7 mouse cellular contexts compared by ENCODE assay signal in genomic region chr17:57275111-57275996, GRCm38 (mm10). TPM values are rescaled to one million over a fixed set of nuclear protein-coding genes. Genes with fewer than 3 reads are reported as not detected.
DNase-seq lines count a peak whose midpoint lies in the region; ATAC-seq lines count a peak whose summit lies in the region.

No protein-coding gene starts in this region.

- WGBS in limb, embryonic 13.5 days: under 1% methylated on average over 53 of the region's 53 CpGs
- 1% methylated on average over 53 of the region's 53 CpGs for WGBS in midbrain, embryonic 14.5 days

- no peak overlapping the region for H3K27ac ChIP-seq in limb, embryonic 13.5 days
- H3K27ac ChIP-seq in midbrain, embryonic 14.5 days (replicated peaks; ENCODE audit: low read depth, low read length): no peak overlapping the region

- peak; percentile 72 for ATAC-seq in limb, embryonic 13.5 days (ENCODE audit: low FRiP score, low read depth)
- ATAC-seq in midbrain, embryonic 14.5 days (ENCODE audit: low FRiP score, low TSS enrichment): peak; percentile 69; the same call in 1 of the 2 replicates

- no peaks in the 10 kb centered on the region for H3K36me3 ChIP-seq in limb, embryonic 13.5 days
- H3K36me3 ChIP-seq in midbrain, embryonic 14.5 days (ENCODE audit: control insufficient read depth, insufficient read depth, low read length): no peaks in the 10 kb centered on the region

- H3K9ac ChIP-seq in limb, embryonic 13.5 days: peak overlapping the region; percentile 62
- peak overlapping the region; percentile 31; the same call in 1 of the 2 replicates for H3K9ac ChIP-seq in midbrain, embryonic 14.5 days (replicated peaks; ENCODE audit: low read length)

- peak; percentile 95 for DNase-seq in adrenal gland, postnatal 14 days
- peak; percentile 77 for DNase-seq in embryo, embryonic 9.5 days (ENCODE audit: extremely low spot score)
- peak; percentile 95 to 96 for DNase-seq in heart, adult 18-20 months
- peak; percentile 94 for DNase-seq in kidney, adult 18-20 months
- peak; percentile 74 for DNase-seq in midbrain, embryonic 14.5 days
- DNase-seq in spleen, adult 18-20 months: peak; percentile 83 to 89

- H3K4me3 ChIP-seq in limb, embryonic 13.5 days: peak overlapping the region; percentile 53
- peak overlapping the region; percentile 40 for H3K4me3 ChIP-seq in midbrain, embryonic 14.5 days (replicated peaks; ENCODE audit: low read depth, low read length)

- H3K27me3 ChIP-seq in limb, embryonic 13.5 days: peaks cover 62% of the 10 kb centered on the region
- H3K27me3 ChIP-seq in midbrain, embryonic 14.5 days (ENCODE audit: control insufficient read depth, insufficient read depth, low read length): peaks cover 24% of the 10 kb centered on the region; the same call in 1 of the 2 replicates

- peaks cover 11% of the 10 kb centered on the region for H3K4me1 ChIP-seq in limb, embryonic 13.5 days
- peaks cover 10% of the 10 kb centered on the region; the same call in 1 of the 2 replicates for H3K4me1 ChIP-seq in midbrain, embryonic 14.5 days (ENCODE audit: control insufficient read depth, insufficient read depth, low read length)

- no peaks in the 10 kb centered on the region for H3K9me3 ChIP-seq in limb, embryonic 13.5 days
- H3K9me3 ChIP-seq in midbrain, embryonic 14.5 days (ENCODE audit: control insufficient read depth, low read length): no peaks in the 10 kb centered on the region

- peak overlapping the region; percentile 74 for H3K4me2 ChIP-seq in limb, embryonic 13.5 days (replicated peaks)
- peak overlapping the region; percentile 67 for H3K4me2 ChIP-seq in midbrain, embryonic 14.5 days (ENCODE audit: low read length)

RNA-seq across cellular contexts. Expression of gene Vav1, which starts 3.5 kb away (rescaled TPM):
- 2.8 and 9.7 TPM in 2 replicates for total RNA-seq in adrenal gland, postnatal 14 days (2021)
- 1 to 10 TPM; 1.6 to 3.3 TPM for total RNA-seq in heart, adult 18-20 months (2021)
- 2.1 and 2.7 TPM in 2 replicates for polyA plus RNA-seq in limb, embryonic 13.5 days (2015; fragmentation: Nextera tagmentation; extraction: Ambion mirVana)
- 0.51 and 1.6 TPM in 2 replicates for polyA plus RNA-seq in midbrain, embryonic 14.5 days (2014; fragmentation: Nextera tagmentation; extraction: Ambion mirVana)

RNA-seq across cellular contexts. Expression of gene Trip10, which starts 26.1 kb away (rescaled TPM):
- total RNA-seq in adrenal gland, postnatal 14 days (2021): 38.5 and 45.1 TPM in 2 replicates
- total RNA-seq in heart, adult 18-20 months (2021): 100 to 1,000 TPM; 106 to 109 TPM
- 28.8 and 38.1 TPM in 2 replicates for polyA plus RNA-seq in limb, embryonic 13.5 days (2015; fragmentation: Nextera tagmentation; extraction: Ambion mirVana)
- 5.7 and 7.2 TPM in 2 replicates for polyA plus RNA-seq in midbrain, embryonic 14.5 days (2014; fragmentation: Nextera tagmentation; extraction: Ambion mirVana)

RNA-seq across cellular contexts. Expression of gene Gpr108, which starts 27.1 kb away (rescaled TPM):
- total RNA-seq in adrenal gland, postnatal 14 days (2021): 54.2 and 56.4 TPM in 2 replicates
- total RNA-seq in heart, adult 18-20 months (2021): 10 to 100 TPM; 24.4 to 30.0 TPM
- polyA plus RNA-seq in limb, embryonic 13.5 days (2015; fragmentation: Nextera tagmentation; extraction: Ambion mirVana): 34.5 and 36.5 TPM in 2 replicates
- 19.6 and 20.9 TPM in 2 replicates for polyA plus RNA-seq in midbrain, embryonic 14.5 days (2014; fragmentation: Nextera tagmentation; extraction: Ambion mirVana)

RNA-seq across cellular contexts. Expression of gene C3, which starts 47.4 kb away (rescaled TPM):
- total RNA-seq in adrenal gland, postnatal 14 days (2021): 181 and 603 TPM in 2 replicates
- total RNA-seq in heart, adult 18-20 months (2021): 100 to 1,000 TPM in 1 of 2 experiments, 10 to 100 TPM in 1; 69.5 to 194 TPM
- 0.31 and 0.59 TPM in 2 replicates for polyA plus RNA-seq in limb, embryonic 13.5 days (2015; fragmentation: Nextera tagmentation; extraction: Ambion mirVana)
- 2.0 and 2.6 TPM in 2 replicates for polyA plus RNA-seq in midbrain, embryonic 14.5 days (2014; fragmentation: Nextera tagmentation; extraction: Ambion mirVana)
